Mouse (Mus musculus) CH12.LX (cell line): ENCODE measurements around the gene Nup133.

Source experiments
- CHD1 ChIP-seq: IDR thresholded peaks from 2 replicates; pipeline ENCODE4 v1.6.1; 2012; ENCODE audit warnings: low read depth, low read length, improper control_type of control experiment, inconsistent platforms
- POLR2A ChIP-seq: IDR thresholded peaks from 2 replicates; pipeline ENCODE4 v1.6.1; 2011; ENCODE audit warnings: low read depth, mild to moderate bottlenecking, improper control_type of control experiment, low read length

DNA sequence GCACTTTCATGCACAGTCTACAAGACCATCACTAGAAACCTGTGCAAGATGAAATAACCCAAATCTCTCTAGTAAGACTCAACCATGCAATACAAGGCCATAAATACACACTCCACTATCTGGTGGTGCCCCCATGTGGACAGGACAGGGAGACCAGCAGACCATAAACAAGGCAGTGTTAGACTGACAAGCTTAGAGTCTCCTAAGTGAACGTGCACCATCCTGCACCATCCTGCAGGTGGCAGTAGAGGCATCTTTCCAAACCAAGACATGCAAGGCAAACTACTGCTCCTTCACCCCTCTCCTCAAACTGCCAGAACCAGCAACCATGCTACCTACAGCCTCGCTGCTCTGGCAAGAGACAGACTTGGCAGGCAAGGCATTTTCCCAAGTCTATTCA lies 24.3 kb downstream of the Nup133 start:
- TF ChIP-seq CHD1 (no peak), POLR2A (no peak)
